Mouse (Mus musculus) brown adipose tissue, adult 24 weeks (tissue): ENCODE results near the gene Slc6a21. TPM values are rescaled to one million over a fixed set of nuclear protein-coding genes. Genes with fewer than 3 reads are reported as not detected.

Experiments used
- H3K27ac ChIP-seq: fragments of 200-500 bp; replicated peaks from 2 replicates; pipeline ENCODE4 v1.5.1; 2012; ENCODE audit warnings: low read depth, mild to moderate bottlenecking, low read length
- H3K4me1 ChIP-seq: fragments of 200-500 bp; 2 replicates; pipeline ENCODE4 v1.6.1; 2012; ENCODE audit warnings: low read length, mixed read lengths; ENCODE audit not compliant: control insufficient read depth, insufficient read depth, insufficient read length
- H3K4me3 ChIP-seq: fragments of 200-500 bp; 2 replicates; pipeline ENCODE4 v1.5.1; 2012; ENCODE audit warnings: low read depth, mild to moderate bottlenecking, low read length, moderate library complexity; ENCODE audit not compliant: insufficient read depth
- polyA plus RNA-seq: library from polyadenylated mRNA; stranded (reverse); fragments of >200 nt; gene quantifications from 2 replicates; pipeline ENCODE4 v1.2.4, GENCODE M21; 2012; ENCODE audit not compliant: missing spikeins, insufficient read depth, insufficient read length

The Slc6a21 gene
- polyA plus RNA-seq, 1 experiment, result not detected

GRCm38 (mm10) chr7:45273672-45274071, 3.6 kb upstream of the Slc6a21 start:
- Histone ChIP-seq H3K27ac (no peak overlapping the region), H3K4me1 (no peaks in the 10 kb centered on the region), H3K4me3 (no peak overlapping the region)

- peaks cover 3% of the 10 kb centered on the region; the same call in 1 of the 2 replicates for H3K4me1 ChIP-seq
- H3K4me3 ChIP-seq, result no peak overlapping the region
- no peak overlapping the region for H3K27ac ChIP-seq
These were observed 9.2 kb downstream of the Slc6a21 start for GRCm38 (mm10) chr7:45286486-45286885.

GRCm38 (mm10) chr7:45296626-45297025, 19.3 kb downstream of the Slc6a21 start:
- Histone ChIP-seq H3K4me3 (no peak overlapping the region), H3K4me1 (0 out of 2 replicates have a peak, but pooled peaks cover 3% of the 10 kb centered on the region), H3K27ac (peak overlapping the region; percentile 72)

- Histone ChIP-seq H3K27ac (peak overlapping the region; percentile 82), H3K4me3 (no peak overlapping the region), H3K4me1 (0 out of 2 replicates have a peak, but pooled peaks cover 3% of the 10 kb centered on the region)
These were observed 20.2 kb downstream of the Slc6a21 start for GRCm38 (mm10) chr7:45297563-45297962.

- no peak overlapping the region for H3K4me3 ChIP-seq
- H3K27ac ChIP-seq, result no peak overlapping the region
- 0 out of 2 replicates have a peak, but pooled peaks cover 3% of the 10 kb centered on the region for H3K4me1 ChIP-seq
These were observed 22.4 kb downstream of the Slc6a21 start for GRCm38 (mm10) chr7:45299752-45300151.

GRCm38 (mm10) chr7:45300270-45300669, 23.0 kb downstream of the Slc6a21 start:
- Histone ChIP-seq H3K4me1 (0 out of 2 replicates have a peak, but pooled peaks cover 3% of the 10 kb centered on the region), H3K27ac (no peak overlapping the region), H3K4me3 (no peak overlapping the region)

- 0 out of 2 replicates have a peak, but pooled peaks cover 3% of the 10 kb centered on the region for H3K4me1 ChIP-seq
- no peak overlapping the region for H3K4me3 ChIP-seq
- no peak overlapping the region for H3K27ac ChIP-seq
These were observed 25.3 kb downstream of the Slc6a21 start for GRCm38 (mm10) chr7:45302626-45303025.

GRCm38 (mm10) chr7:45304869-45305268, 27.6 kb downstream of the Slc6a21 start:
- Histone ChIP-seq H3K4me1 (no peaks in the 10 kb centered on the region), H3K27ac (no peak overlapping the region), H3K4me3 (no peak overlapping the region)

- Histone ChIP-seq H3K27ac (no peak overlapping the region), H3K4me1 (no peaks in the 10 kb centered on the region), H3K4me3 (no peak overlapping the region)
These were observed 28.0 kb downstream of the Slc6a21 start for GRCm38 (mm10) chr7:45305275-45305674.

- Histone ChIP-seq H3K4me1 (no peaks in the 10 kb centered on the region), H3K27ac (no peak overlapping the region), H3K4me3 (no peak overlapping the region)
These were observed 31.4 kb downstream of the Slc6a21 start for GRCm38 (mm10) chr7:45308551-45309240.

- H3K27ac ChIP-seq, result no peak overlapping the region
- no peaks in the 10 kb centered on the region for H3K4me1 ChIP-seq
- no peak overlapping the region for H3K4me3 ChIP-seq
These were observed 32.1 kb downstream of the Slc6a21 start for GRCm38 (mm10) chr7:45309455-45309854.

GRCm38 (mm10) chr7:45312023-45312422, 34.7 kb downstream of the Slc6a21 start:
- H3K4me1 ChIP-seq, result no peaks in the 10 kb centered on the region

GRCm38 (mm10) chr7:45312686-45313453, 35.6 kb downstream of the Slc6a21 start:
- Histone ChIP-seq H3K27ac (no peak overlapping the region), H3K4me1 (no peaks in the 10 kb centered on the region), H3K4me3 (no peak overlapping the region)

More at GRCm38 (mm10) chr7:45312023-45312422, 34.7 kb downstream of the Slc6a21 start:
- Histone ChIP-seq H3K27ac (no peak overlapping the region), H3K4me3 (no peak overlapping the region)

GRCm38 (mm10) chr7:45313495-45313894, 36.2 kb downstream of the Slc6a21 start:
- Histone ChIP-seq H3K4me1 (no peaks in the 10 kb centered on the region), H3K27ac (no peak overlapping the region), H3K4me3 (no peak overlapping the region)

- Histone ChIP-seq H3K27ac (no peak overlapping the region), H3K4me3 (no peak overlapping the region), H3K4me1 (no peaks in the 10 kb centered on the region)
These were observed 37.9 kb downstream of the Slc6a21 start for GRCm38 (mm10) chr7:45315182-45315701.
